Mouse (Mus musculus) right cerebral cortex, postnatal 14 days (tissue): ENCODE measurements at regions not wholly inside any gene's neighbourhood (a gene's known extent, or its start where the extent isn't known, plus 50 kb on each side); places are given as distances from the start of the nearest gene placed in this dataset.

Source experiments
- DNase-seq: peaks from one replicate; pipeline ENCODE4 v3.0.0; 2022

DNA sequence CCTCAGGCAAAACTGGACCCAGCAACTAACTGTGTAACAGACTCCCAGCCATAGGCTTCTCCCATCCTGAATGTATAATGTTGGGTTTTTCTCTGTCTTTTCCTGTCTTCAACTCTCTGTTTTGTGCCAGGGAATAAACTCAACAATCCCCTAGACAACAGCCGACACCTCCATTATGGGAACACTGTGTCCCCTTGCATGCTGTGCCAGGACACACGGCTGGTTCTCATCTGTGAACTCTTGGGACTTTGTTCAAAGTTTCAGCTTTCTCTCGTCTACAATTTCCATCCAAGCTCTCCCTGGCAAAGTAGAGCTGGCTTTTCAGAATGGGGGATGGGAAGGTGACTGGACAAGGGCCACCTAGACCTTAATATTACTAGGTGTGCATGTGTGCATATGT, 56.1 kb upstream of the Kcng1 start:
- DNase-seq, result no peak

DNA sequence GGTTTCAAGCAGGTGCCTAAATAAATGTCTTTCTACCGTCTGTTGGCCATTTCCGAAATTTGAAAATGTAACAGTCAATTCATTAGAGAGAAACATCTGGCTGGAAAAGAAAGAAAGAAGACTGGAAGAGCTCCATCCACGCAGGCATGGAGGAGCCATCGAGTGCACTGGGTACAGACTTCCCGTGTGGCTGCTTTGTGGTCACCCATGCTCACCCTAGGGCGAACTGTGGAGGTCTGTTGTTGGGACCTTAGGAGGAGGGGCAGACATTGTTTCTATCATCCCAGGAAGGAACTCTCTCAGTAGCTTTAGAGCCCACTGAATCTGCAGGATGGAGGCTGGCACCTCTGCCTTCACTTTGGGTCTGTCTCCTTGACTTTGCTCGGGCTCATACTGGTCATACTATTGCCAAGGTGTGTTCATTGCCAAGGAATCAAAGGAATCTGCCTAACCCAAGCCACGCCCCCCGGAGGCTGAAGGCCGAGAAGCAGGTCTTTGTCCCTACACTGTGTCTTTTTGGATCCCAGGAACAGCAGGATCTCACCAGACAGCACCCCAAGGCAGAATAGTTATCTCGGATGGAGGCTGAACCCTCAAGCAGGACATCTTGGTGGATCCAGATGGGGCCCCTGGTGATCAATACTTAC, 54.3 kb upstream of the Kcng1 start:
- DNase-seq, result no peak

- DNase-seq, result no peak
Observed at GRCm38 (mm10) chr2:168334241-168334588, 52.7 kb upstream of the Kcng1 start.

DNA sequence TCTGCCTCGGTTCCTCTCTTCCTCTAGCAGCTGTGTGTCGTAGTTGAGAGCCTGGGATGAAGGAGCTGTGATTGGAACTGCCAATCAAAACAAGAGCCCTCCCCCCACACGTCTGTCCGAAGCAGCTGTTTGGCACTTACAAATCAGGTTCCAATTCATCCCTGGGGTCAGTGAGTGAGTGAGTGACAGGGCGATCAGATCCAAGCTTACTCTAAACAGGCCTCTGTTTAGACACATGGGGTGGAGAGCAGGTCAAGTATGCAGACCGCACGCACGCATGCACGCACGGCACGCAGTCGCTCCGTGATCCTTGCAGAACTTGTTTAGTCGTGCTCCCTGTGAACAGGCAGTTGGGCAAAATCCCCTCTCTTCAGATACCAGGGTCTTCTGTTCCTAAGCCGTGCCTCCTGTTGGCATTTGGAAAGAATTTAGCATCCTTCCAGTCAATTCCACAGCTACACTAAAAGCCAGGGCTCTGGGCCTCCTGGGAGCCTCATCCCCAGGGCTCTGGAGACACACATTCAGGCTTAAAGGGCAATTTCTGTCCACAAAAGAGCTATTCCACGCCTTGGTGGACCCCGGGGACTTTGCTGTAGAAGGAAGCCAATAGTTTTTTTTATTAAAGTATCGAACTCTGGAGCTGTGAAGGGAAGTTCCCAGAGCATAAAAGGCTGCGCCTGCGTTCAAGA, 52.2 kb upstream of the Kcng1 start:
- DNase-seq, result no peak

- DNase-seq, result no peak
Observed at GRCm38 (mm10) chr2:168332972-168333371, 51.4 kb upstream of the Kcng1 start.
